Comparison of ENCODE assay signal across 15 mouse cellular contexts in the genomic region with DNA sequence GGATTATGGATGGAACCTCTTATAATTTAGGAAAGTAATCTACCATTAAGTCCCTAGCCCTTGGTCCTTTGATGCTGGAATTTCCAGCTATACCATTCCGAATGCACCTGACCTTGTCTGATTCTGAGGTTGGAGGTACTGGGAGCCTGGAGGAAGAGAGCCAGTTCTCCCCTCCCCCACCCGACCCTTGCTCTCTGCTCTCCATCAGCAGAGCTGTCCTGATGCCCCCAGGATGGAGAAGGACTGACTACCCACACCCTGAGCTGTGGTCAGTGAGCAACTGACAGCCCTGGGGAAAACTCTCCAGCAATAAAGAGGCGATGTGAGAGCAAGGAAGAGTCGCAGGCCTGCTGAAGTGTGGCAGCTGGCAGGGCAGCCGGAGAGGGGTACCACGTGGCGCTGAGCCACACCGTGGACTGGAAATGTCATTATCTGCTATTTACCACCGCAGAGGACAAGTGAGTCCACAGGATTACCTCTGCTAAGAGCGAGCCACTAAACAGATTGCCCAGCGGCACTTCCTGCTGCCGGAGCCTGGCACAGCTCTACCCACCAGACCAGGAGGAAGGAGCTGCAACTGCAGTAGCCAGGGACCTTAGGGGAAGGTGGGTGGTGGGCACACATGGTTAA. TPM values are rescaled to one million over a fixed set of nuclear protein-coding genes. Genes with fewer than 3 reads are reported as not detected.
A peak's percentile ranks its signal among the peaks of the same experiment; 100 is the strongest.
DNase-seq lines count a peak whose midpoint lies in the region; ATAC-seq and TF ChIP-seq lines count a peak whose summit lies in the region.
"Had no signal": no experiment of that assay in that cellular context is flagged by ENCODE, and none has a peak within 500 bp of the region (broad histone marks: within the 10 kb centered on the region; RNA-seq: fewer than 3 reads in every experiment).

No protein-coding gene starts in this region.

- H3K36me3 ChIP-seq in forebrain, embryonic 10.5 days (replicated peaks) = no peaks in the 10 kb centered on the region
- H3K36me3 ChIP-seq in forebrain, postnatal 0 days (ENCODE audit: insufficient read depth) = no peaks in the 10 kb centered on the region
- H3K36me3 ChIP-seq in midbrain, embryonic 13.5 days = no peaks in the 10 kb centered on the region
- H3K36me3 ChIP-seq in midbrain, embryonic 10.5 days = no peaks in the 10 kb centered on the region
- H3K36me3 ChIP-seq in intestine, postnatal 0 days (ENCODE audit: control insufficient read depth, insufficient read depth) = peaks cover 20% of the 10 kb centered on the region
- H3K36me3 ChIP-seq: limb, embryonic 15.5 days had no signal

- ATAC-seq in forebrain, postnatal 0 days = no peak
- ATAC-seq in midbrain, embryonic 13.5 days = peak; percentile 37; the same call in 1 of the 2 replicates
- ATAC-seq in common myeloid progenitor, adult 5-6 weeks (replicated peaks; ENCODE audit: low read depth, poor library complexity, severe bottlenecking) = peak; percentile 47; the same call in 1 of the 2 replicates
- ATAC-seq in intestine, postnatal 0 days = peak; percentile 34; the same call in 1 of the 2 replicates
- ATAC-seq: forebrain, embryonic 13.5 days had no signal

- no peak overlapping the region for H3K9ac ChIP-seq in forebrain, postnatal 0 days
- no peak overlapping the region for H3K9ac ChIP-seq in midbrain, embryonic 13.5 days (replicated peaks)
- H3K9ac ChIP-seq in intestine, postnatal 0 days (ENCODE audit: low read depth, low read length) = no peak overlapping the region
- H3K9ac ChIP-seq: forebrain, embryonic 13.5 days; limb, embryonic 15.5 days had no signal

- H3K4me3 ChIP-seq in forebrain, embryonic 10.5 days = no peak overlapping the region
- H3K4me3 ChIP-seq in forebrain, postnatal 0 days (ENCODE audit: low read depth, low read length) = no peak overlapping the region
- no peak overlapping the region for H3K4me3 ChIP-seq in midbrain, embryonic 13.5 days (replicated peaks)
- H3K4me3 ChIP-seq in midbrain, embryonic 10.5 days = no peak overlapping the region
- no peak overlapping the region for H3K4me3 ChIP-seq in intestine, postnatal 0 days (ENCODE audit: low read depth, low read length)
- H3K4me3 ChIP-seq: forebrain, embryonic 13.5 days; limb, embryonic 15.5 days had no signal

- WGBS in forebrain, embryonic 10.5 days = 84% methylated on average over 12 of the region's 12 CpGs
- 64% methylated on average over 12 of the region's 12 CpGs for WGBS in forebrain, postnatal 0 days
- WGBS in midbrain, embryonic 13.5 days = 81% methylated on average over 12 of the region's 12 CpGs
- 83% methylated on average over 12 of the region's 12 CpGs for WGBS in midbrain, embryonic 10.5 days
- 77% methylated on average over 12 of the region's 12 CpGs for WGBS in intestine, postnatal 0 days

- H3K27me3 ChIP-seq in forebrain, embryonic 10.5 days (ENCODE audit: poor library complexity, severe bottlenecking) = no peaks in the 10 kb centered on the region
- H3K27me3 ChIP-seq in forebrain, postnatal 0 days (ENCODE audit: insufficient read depth, low read length) = no peaks in the 10 kb centered on the region
- no peaks in the 10 kb centered on the region; the same call in 1 of the 2 replicates for H3K27me3 ChIP-seq in midbrain, embryonic 13.5 days
- H3K27me3 ChIP-seq in midbrain, embryonic 10.5 days (ENCODE audit: low read depth, poor library complexity, severe bottlenecking) = no peaks in the 10 kb centered on the region
- no peaks in the 10 kb centered on the region for H3K27me3 ChIP-seq in intestine, postnatal 0 days (replicated peaks; ENCODE audit: control insufficient read depth, insufficient read depth, low read length)
- H3K27me3 ChIP-seq: forebrain, embryonic 13.5 days; limb, embryonic 15.5 days had no signal

- H3K27ac ChIP-seq in forebrain, embryonic 10.5 days = 0 out of 2 replicates have a peak overlapping the region, but pooled peaks have one; percentile 7
- no peak overlapping the region for H3K27ac ChIP-seq in forebrain, postnatal 0 days (ENCODE audit: low read depth, low read length)
- H3K27ac ChIP-seq in midbrain, embryonic 13.5 days = 0 out of 2 replicates have a peak overlapping the region, but pooled peaks have one; percentile 39
- no peak overlapping the region for H3K27ac ChIP-seq in midbrain, embryonic 10.5 days (replicated peaks)
- no peak overlapping the region for H3K27ac ChIP-seq in intestine, postnatal 0 days (ENCODE audit: low read depth, low read length)
- H3K27ac ChIP-seq: forebrain, embryonic 13.5 days; limb, embryonic 15.5 days; macrophage had no signal

- H3K4me2 ChIP-seq in forebrain, postnatal 0 days (ENCODE audit: low read depth) = no peak overlapping the region
- H3K4me2 ChIP-seq in midbrain, embryonic 13.5 days (replicated peaks) = no peak overlapping the region
- H3K4me2 ChIP-seq in intestine, postnatal 0 days (replicated peaks; ENCODE audit: low read depth) = no peak overlapping the region
- H3K4me2 ChIP-seq: forebrain, embryonic 13.5 days; limb, embryonic 15.5 days had no signal

- no peak for DNase-seq in forebrain, embryonic 10.5 days (ENCODE audit: extremely low spot score, low spot score)
- DNase-seq in forebrain, postnatal 0 days = no peak
- DNase-seq in midbrain, embryonic 10.5 days (ENCODE audit: low spot score) = no peak
- no peak for DNase-seq in liver
- no peak for DNase-seq in layer of hippocampus, adult 9-10 months (ENCODE audit: low spot score)
- DNase-seq: cerebellum, postnatal 25 days; heart, postnatal 36 days; lung, adult 2 months; thymus, postnatal 25 days had no signal

- H3K9me3 ChIP-seq in forebrain, embryonic 10.5 days = no peaks in the 10 kb centered on the region
- H3K9me3 ChIP-seq in forebrain, postnatal 0 days (ENCODE audit: low read length) = no peaks in the 10 kb centered on the region
- H3K9me3 ChIP-seq in midbrain, embryonic 13.5 days = no peaks in the 10 kb centered on the region
- H3K9me3 ChIP-seq in midbrain, embryonic 10.5 days (replicated peaks) = no peaks in the 10 kb centered on the region
- no peaks in the 10 kb centered on the region for H3K9me3 ChIP-seq in intestine, postnatal 0 days (ENCODE audit: control insufficient read depth)
- H3K9me3 ChIP-seq: forebrain, embryonic 13.5 days; limb, embryonic 15.5 days had no signal

- TF ChIP-seq CTCF in forebrain, postnatal 0 days (IDR thresholded peaks at IDR 0.05; ENCODE audit: low read depth) = no peak
- no peak for TF ChIP-seq CTCF in intestine, postnatal 0 days (IDR thresholded peaks at IDR 0.05; ENCODE audit: low read depth)

- peaks cover 29% of the 10 kb centered on the region for H3K4me1 ChIP-seq in forebrain, embryonic 10.5 days
- 0 out of 2 replicates have a peak, but pooled peaks cover 3% of the 10 kb centered on the region for H3K4me1 ChIP-seq in forebrain, postnatal 0 days (ENCODE audit: insufficient read depth)
- peaks cover 21% of the 10 kb centered on the region for H3K4me1 ChIP-seq in midbrain, embryonic 13.5 days (replicated peaks)
- H3K4me1 ChIP-seq in midbrain, embryonic 10.5 days = peaks cover 20% of the 10 kb centered on the region
- no peaks in the 10 kb centered on the region for H3K4me1 ChIP-seq in intestine, postnatal 0 days (replicated peaks; ENCODE audit: control insufficient read depth, insufficient read depth, low read length)
- H3K4me1 ChIP-seq: limb, embryonic 15.5 days had no signal

RNA-seq across cellular contexts. Expression of a gene that starts 43.3 kb away (rescaled TPM):
- polyA plus RNA-seq in forebrain, embryonic 10.5 days (2016; fragmentation: Nextera tagmentation; extraction: Ambion mirVana) = 2.1 and 2.9 TPM in 2 replicates
- 1.4 and 1.9 TPM in 2 replicates for total RNA-seq in forebrain, postnatal 0 days (2014; rRNA removed)
- polyA plus RNA-seq in forebrain, postnatal 0 days (2015; fragmentation: Nextera tagmentation; extraction: Ambion mirVana) = 1.5 and 2.4 TPM in 2 replicates
- 1.9 and 2.4 TPM in 2 replicates for polyA plus RNA-seq in midbrain, embryonic 13.5 days (2015; fragmentation: Nextera tagmentation; extraction: Ambion mirVana)
- 1.1 TPM in 2 replicates for polyA plus RNA-seq in midbrain, embryonic 10.5 days (2016; fragmentation: Nextera tagmentation; extraction: Ambion mirVana)
- total RNA-seq in common myeloid progenitor, adult 5-6 weeks (2017) = 1.5 and 1.9 TPM in 2 replicates
- polyA plus RNA-seq in intestine, postnatal 0 days (2015; fragmentation: Nextera tagmentation; extraction: Ambion mirVana) = 10.5 and 12.9 TPM in 2 replicates
- polyA plus RNA-seq: macrophage had no signal

Comparison
In these comparisons a context has a peak if more than half of its experiments do, and no peak if none do; other contexts are left out.
1. H3K27ac ChIP-seq: peak in forebrain, embryonic 10.5 days (single experiment) and midbrain, embryonic 13.5 days (single experiment); none in forebrain, postnatal 0 days (single experiment), midbrain, embryonic 10.5 days (single experiment) and intestine, postnatal 0 days (single experiment).